Mouse (Mus musculus) liver, adult 2 months (tissue): ENCODE data around the gene Sun1.

Source experiments
- CTCF ChIP-seq: fragments of 200-500 bp; IDR thresholded peaks from 2 replicates; pipeline ENCODE4 v1.5.1; 2011; ENCODE audit warnings: low read depth, low read length, control low read depth
- POLR2A ChIP-seq: fragments of 200-500 bp; IDR thresholded peaks from 2 replicates; pipeline ENCODE4 v1.6.1; 2011; ENCODE audit warnings: low read length, control low read depth; ENCODE audit not compliant: insufficient read depth; ENCODE audit errors: extremely low read depth

DNA sequence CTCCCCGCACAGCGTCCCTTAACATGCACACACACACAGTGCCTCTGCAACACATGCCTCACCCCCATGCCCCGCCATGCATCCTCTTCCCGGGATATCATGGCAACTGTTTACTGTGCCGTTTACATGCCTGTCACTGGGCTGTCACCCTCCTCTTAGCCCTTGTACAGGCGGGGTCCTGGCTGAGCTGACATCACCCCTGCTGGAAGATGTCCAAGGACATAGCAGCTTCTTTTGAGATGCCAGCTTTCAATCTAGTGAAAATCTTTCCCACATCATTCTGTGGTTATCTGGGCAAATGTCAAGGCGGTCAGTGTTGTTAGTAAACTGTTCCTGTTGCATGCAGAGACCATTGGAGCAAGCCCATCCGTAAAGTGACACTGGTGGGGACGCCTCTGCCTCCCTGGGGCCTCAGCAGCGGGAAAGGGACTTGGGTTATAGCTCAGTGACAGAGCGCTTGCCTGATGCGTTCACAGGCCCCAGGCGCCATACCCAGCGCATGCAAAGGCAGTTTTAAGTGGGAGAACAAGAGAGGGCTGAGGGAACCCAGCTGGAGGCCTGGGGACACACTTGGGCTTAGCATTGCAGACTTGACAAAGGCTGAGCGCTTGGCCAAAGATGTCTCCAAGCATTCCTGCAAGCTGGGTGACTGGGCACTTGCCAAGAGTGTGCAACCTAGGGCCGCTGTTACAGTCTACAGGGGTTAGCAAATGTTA is 70.5 kb downstream of the Sun1 start:
- TF ChIP-seq CTCF (no peak), POLR2A (no peak)
